Mouse (Mus musculus): Measurements from ENCODE around the gene Snai1. TPM values are rescaled to one million over a fixed set of nuclear protein-coding genes. Genes with fewer than 3 reads are reported as not detected.
A peak's percentile ranks its signal among the peaks of the same experiment; 100 is the strongest.

Snai1 gene
- polyA plus RNA-seq, 1 experiment from 2014 or later = 4.9 TPM

DNA sequence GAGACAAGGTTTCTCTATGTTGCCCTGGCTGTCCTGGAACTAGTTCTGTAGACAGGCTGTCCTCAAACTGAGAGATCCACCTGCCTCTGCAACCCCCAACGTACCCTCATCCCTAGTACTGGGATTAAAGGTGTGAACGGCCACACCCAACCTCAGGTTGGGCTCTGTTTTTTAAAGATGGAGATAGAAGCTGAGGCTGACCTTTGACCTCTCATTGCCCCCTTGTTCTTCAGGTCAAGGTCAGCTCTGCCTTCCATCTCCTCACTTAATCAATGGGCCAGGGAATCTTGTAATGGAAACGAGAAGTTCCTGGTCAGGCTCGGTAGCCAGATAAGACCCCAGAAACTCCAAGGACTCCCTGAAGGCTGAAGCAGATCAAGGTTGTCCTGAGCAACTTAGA, 7.5 kb upstream of the Snai1 start:
- H3K4me3 ChIP-seq = no peak overlapping the region
- no peaks in the 10 kb centered on the region for H3K36me3 ChIP-seq
- peaks cover 10% of the 10 kb centered on the region for H3K4me1 ChIP-seq
- H3K4me2 ChIP-seq = no peak overlapping the region
- H3K27me3 ChIP-seq (replicated peaks) = peaks cover 26% of the 10 kb centered on the region
- ATAC-seq = no peak
- H3K27ac ChIP-seq = no peak overlapping the region
- no peak overlapping the region for H3K9ac ChIP-seq
- WGBS (ENCODE audit: insufficient replicate concordance) = 66% methylated on average over 4 of the region's 4 CpGs
- no peaks in the 10 kb centered on the region for H3K9me3 ChIP-seq (replicated peaks)

DNA sequence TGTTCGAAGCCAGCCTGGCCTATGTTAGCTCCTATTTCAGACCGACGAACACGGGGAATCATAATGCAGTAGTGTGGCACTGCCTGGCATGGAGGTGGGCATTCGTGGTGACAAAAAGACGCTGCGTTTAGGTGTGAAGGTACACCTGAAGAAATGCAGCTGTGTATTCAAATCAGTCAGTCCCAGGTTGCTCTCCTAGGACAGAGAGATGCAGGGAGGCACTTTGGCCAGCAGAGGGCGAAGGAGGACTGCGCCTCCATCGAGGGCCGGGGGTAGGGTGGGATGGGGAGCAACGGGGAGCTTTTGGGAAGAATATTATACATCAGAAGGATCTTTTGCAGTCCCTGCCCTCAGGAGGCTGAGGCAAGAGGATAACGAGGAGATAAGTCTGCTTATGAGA, 5.9 kb upstream of the Snai1 start:
- no peak overlapping the region for H3K4me2 ChIP-seq

DNA sequence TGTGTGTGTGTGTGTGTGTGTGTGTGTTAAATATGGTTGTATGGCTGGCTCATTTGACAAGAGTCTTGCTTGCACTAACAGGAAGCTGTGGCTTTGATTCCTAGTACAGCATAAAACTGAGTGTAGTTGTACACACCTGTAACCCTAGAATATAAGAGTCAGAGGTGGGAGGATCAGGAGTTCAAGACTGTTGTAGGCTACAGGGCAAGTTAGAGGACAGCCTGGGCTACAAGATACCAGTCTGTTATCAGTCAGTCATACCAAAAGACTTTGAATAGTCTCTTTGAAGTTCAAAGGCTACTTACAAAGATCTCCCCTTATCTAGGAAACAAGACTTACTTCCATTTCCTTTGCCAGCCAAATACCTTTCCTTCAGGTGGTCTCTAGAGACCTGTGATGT, 4.1 kb upstream of the Snai1 start:
- ATAC-seq = no peak
- Histone ChIP-seq H3K27me3 (replicated peaks) (peaks cover 45% of the 10 kb centered on the region), H3K9ac (no peak overlapping the region), H3K4me2 (no peak overlapping the region), H3K27ac (no peak overlapping the region), H3K36me3 (no peaks in the 10 kb centered on the region), H3K4me3 (no peak overlapping the region), H3K9me3 (replicated peaks) (no peaks in the 10 kb centered on the region), H3K4me1 (peaks cover 24% of the 10 kb centered on the region)

More for the DNA sequence above, 5.9 kb upstream of the Snai1 start:
- no peaks in the 10 kb centered on the region for H3K9me3 ChIP-seq (replicated peaks)
- no peaks in the 10 kb centered on the region for H3K36me3 ChIP-seq
- H3K4me3 ChIP-seq = no peak overlapping the region
- no peak overlapping the region for H3K9ac ChIP-seq
- 20% methylated on average over 13 of the region's 13 CpGs for WGBS (ENCODE audit: insufficient replicate concordance)
- peaks cover 35% of the 10 kb centered on the region for H3K27me3 ChIP-seq (replicated peaks)
- no peak overlapping the region for H3K27ac ChIP-seq
- H3K4me1 ChIP-seq = peaks cover 18% of the 10 kb centered on the region
- no peak for ATAC-seq

DNA sequence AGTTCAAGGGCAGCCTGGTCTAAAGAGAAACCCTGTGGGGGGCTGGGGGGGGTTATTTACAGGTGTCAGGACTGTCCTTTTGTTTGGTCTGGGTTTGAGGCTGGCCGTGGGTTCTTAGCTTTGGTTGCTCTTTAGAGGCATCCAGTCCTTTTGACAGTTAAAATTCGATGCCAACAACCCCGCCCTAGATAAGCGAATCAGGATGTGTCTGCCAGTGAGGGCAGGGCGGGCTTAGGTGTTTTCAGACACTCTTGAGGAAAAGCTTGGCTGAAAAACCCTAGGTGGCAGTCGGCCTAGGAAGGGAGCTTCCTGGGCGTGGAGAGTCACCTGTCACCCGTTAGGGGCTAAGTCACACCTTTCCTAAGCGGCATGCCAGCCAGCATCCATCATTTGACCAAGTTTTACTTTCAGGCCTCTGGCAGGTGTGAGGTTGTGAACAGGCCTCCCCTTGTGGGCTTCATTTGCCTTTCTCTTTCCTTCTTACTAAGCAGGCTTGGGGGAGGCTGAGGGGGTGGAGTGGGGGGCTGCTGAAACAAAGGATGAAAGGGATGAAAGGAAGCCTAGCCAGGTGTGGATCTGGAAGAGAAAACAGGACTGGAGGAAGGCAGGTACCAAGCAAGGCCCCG, 1.6 kb upstream of the Snai1 start:
- no peaks in the 10 kb centered on the region for H3K9me3 ChIP-seq (replicated peaks)
- H3K4me3 ChIP-seq = no peak overlapping the region
- H3K4me2 ChIP-seq = no peak overlapping the region
- 23% methylated on average over 10 of the region's 10 CpGs for WGBS (ENCODE audit: insufficient replicate concordance)
- H3K27me3 ChIP-seq (replicated peaks) = peaks cover 71% of the 10 kb centered on the region
- no peak for ATAC-seq
- H3K27ac ChIP-seq = no peak overlapping the region
- no peak overlapping the region for H3K9ac ChIP-seq
- no peaks in the 10 kb centered on the region; the same call in 1 of the 2 replicates for H3K36me3 ChIP-seq
- peaks cover 33% of the 10 kb centered on the region for H3K4me1 ChIP-seq

DNA sequence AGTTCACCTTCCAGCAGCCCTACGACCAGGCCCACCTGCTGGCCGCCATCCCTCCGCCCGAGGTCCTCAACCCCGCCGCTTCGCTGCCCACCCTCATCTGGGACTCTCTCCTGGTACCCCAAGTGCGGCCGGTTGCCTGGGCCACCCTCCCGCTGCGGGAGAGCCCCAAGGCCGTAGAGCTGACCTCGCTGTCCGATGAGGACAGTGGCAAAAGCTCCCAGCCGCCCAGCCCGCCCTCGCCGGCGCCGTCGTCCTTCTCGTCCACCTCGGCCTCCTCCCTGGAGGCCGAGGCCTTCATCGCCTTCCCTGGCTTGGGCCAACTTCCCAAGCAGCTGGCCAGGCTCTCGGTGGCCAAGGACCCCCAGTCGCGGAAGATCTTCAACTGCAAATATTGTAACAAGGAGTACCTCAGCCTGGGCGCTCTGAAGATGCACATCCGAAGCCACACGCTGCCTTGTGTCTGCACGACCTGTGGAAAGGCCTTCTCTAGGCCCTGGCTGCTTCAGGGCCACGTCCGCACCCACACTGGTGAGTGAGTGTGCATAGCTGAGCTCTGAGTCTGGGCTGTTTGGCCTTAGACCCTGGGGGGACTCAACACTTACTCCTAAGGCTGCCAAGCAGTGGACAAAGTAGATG, 794 bp downstream of the Snai1 start:
- H3K9me3 ChIP-seq (replicated peaks) = no peaks in the 10 kb centered on the region
- H3K4me2 ChIP-seq = peak overlapping the region; percentile 70
- 33% methylated on average over 34 of the region's 34 CpGs for WGBS (ENCODE audit: insufficient replicate concordance)
- peaks cover 4% of the 10 kb centered on the region; the same call in 1 of the 2 replicates for H3K36me3 ChIP-seq
- H3K27me3 ChIP-seq (replicated peaks) = peaks cover 71% of the 10 kb centered on the region
- H3K4me3 ChIP-seq = peak overlapping the region; percentile 55
- H3K4me1 ChIP-seq = peaks cover 53% of the 10 kb centered on the region
- peak overlapping the region; percentile 56 for H3K9ac ChIP-seq
- H3K27ac ChIP-seq = no peak overlapping the region; the same call in 1 of the 2 replicates
- no peak for ATAC-seq

DNA sequence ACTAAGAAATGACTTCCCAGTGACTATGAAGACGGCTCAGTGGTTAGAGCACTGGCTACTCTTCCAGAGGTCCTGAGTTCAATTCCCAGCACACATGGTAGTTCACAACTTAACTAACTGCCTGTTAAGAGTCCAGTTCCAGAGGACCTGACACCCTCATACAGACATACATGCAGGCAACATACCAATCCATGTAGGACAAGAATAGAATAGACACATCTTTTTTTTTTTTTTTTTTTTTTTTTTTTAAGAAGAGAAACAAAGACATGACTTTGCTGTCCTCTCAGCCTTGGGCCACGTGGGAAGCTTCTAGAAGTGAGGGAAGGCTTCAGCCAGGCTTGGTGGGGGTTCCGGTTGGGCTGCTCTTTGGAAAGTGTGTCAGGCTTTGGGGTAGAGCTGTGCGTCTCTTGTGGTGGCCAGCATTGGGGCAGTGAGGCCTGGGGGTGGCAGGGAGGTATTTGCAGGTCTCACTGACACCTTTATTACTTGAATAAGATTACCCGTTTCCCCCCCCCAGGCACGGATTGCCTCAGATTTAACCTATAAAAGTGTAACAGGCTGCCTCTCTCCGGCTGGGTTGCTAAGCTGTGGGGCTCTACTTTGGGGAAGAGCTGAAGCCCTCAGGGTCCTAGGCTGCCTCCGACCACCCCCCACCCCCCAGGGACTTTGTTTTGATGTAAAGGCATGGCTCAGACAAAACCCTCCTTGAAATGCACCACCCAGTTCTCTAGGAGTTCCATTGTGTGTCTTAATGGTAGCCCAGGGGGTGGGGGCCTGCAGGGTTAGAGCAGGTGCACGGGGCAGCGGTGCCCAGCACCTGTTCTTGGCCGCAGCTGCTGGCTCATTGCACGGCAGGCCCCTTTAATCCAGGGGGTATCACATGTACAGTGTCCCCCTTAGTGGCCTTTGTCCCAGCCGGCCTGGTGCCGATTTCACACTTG, 1.8 kb downstream of the Snai1 start:
- Histone ChIP-seq H3K36me3 (peaks cover 4% of the 10 kb centered on the region; the same call in 1 of the 2 replicates), H3K4me1 (peaks cover 53% of the 10 kb centered on the region), H3K9ac (no peak overlapping the region), H3K27ac (no peak overlapping the region), H3K4me2 (peak overlapping the region; percentile 70), H3K9me3 (replicated peaks) (no peaks in the 10 kb centered on the region), H3K4me3 (peak overlapping the region; percentile 55), H3K27me3 (replicated peaks) (peaks cover 71% of the 10 kb centered on the region)
- WGBS (ENCODE audit: insufficient replicate concordance) = 44% methylated on average over 14 of the region's 14 CpGs
- ATAC-seq = no peak

DNA sequence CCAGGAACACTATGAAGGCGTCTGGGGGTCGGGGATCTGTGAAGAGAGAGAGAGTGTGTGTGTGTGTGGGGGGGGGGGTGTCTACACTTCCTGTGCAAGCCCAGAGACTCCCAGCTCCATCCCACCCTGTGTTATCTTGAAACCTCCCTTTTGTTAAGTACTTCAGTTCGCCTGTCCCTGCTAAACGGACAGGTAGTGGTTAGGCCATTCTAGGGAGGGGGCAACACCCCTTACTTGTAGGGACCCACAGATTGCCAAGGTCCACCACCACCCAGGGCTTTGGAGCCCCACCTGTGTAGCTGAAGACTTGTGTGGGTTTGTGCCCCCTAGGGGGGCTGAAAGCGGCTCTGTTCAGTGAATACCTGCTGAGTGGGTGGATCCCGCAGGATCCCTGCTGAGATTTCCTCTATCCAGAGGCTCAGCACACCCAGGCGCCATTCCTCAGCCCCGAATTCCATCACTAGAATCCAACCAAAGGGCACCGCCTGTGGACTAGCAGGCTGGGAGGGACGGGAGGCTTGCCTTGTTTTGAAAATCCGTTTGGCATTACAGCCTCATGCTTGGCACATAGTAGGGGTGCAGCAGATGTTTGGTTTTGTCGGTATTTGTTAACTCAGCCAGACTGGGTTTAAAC, 2.6 kb downstream of the Snai1 start:
- ATAC-seq = no peak
- H3K27me3 ChIP-seq (replicated peaks) = peaks cover 64% of the 10 kb centered on the region
- peaks cover 53% of the 10 kb centered on the region for H3K4me1 ChIP-seq
- peak overlapping the region; percentile 2; the same call in 1 of the 2 replicates for H3K4me3 ChIP-seq
- H3K9me3 ChIP-seq (replicated peaks) = no peaks in the 10 kb centered on the region
- peak overlapping the region; percentile 70 for H3K4me2 ChIP-seq
- no peak overlapping the region for H3K9ac ChIP-seq
- 32% methylated on average over 12 of the region's 12 CpGs for WGBS (ENCODE audit: insufficient replicate concordance)
- H3K36me3 ChIP-seq = peaks cover 4% of the 10 kb centered on the region; the same call in 1 of the 2 replicates
- H3K27ac ChIP-seq = no peak overlapping the region

DNA sequence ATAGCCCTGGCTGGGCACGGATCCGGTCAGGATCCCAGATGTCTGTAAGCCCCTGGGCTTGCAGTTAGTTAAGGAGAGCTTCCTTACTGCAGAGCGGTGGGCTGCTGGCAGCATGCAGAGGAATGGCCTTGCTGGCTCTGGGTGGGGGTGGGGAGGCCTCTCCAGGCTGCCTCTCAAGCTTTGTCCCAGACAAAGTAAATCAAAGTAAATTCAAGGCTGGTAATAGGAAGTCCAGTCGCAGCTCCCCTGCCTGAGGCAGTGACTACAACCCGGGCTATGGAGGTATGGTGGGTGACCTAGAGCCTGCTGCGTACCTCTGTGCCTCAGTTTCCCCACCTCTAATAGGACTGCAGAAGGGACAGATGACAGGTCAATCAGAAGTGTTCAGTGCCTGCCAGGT, 3.3 kb downstream of the Snai1 start:
- WGBS (ENCODE audit: insufficient replicate concordance) = 36% methylated on average over 6 of the region's 6 CpGs
- Histone ChIP-seq H3K4me1 (peaks cover 50% of the 10 kb centered on the region), H3K9me3 (replicated peaks) (no peaks in the 10 kb centered on the region), H3K36me3 (peaks cover 4% of the 10 kb centered on the region; the same call in 1 of the 2 replicates), H3K4me3 (0 out of 2 replicates have a peak overlapping the region, but pooled peaks have one; percentile 2), H3K9ac (no peak overlapping the region), H3K27ac (no peak overlapping the region), H3K27me3 (replicated peaks) (peaks cover 57% of the 10 kb centered on the region), H3K4me2 (peak overlapping the region; percentile 70; the same call in 1 of the 2 replicates)
- ATAC-seq = no peak

DNA sequence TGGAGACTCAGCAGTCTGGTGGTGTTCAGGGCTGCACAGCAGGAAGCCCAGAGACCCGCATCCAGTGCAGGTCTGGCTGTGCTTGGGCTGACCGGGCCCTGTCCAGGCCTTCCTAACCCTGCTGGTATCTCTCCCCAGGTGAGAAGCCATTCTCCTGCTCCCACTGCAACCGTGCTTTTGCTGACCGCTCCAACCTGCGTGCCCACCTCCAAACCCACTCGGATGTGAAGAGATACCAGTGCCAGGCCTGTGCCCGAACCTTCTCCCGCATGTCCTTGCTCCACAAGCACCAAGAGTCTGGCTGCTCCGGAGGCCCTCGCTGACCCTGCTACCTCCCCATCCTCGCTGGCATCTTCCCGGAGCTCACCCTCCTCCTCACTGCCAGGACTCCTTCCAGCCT, 3.8 kb downstream of the Snai1 start:
- 84% methylated on average over 12 of the region's 12 CpGs for WGBS (ENCODE audit: insufficient replicate concordance)
- H3K27me3 ChIP-seq (replicated peaks) = peaks cover 52% of the 10 kb centered on the region
- no peak for ATAC-seq
- no peak overlapping the region for H3K4me3 ChIP-seq
- no peak overlapping the region for H3K27ac ChIP-seq
- no peaks in the 10 kb centered on the region for H3K9me3 ChIP-seq (replicated peaks)
- peaks cover 48% of the 10 kb centered on the region for H3K4me1 ChIP-seq
- H3K4me2 ChIP-seq = no peak overlapping the region
- H3K9ac ChIP-seq = no peak overlapping the region
- H3K36me3 ChIP-seq = peaks cover 4% of the 10 kb centered on the region; the same call in 1 of the 2 replicates

DNA sequence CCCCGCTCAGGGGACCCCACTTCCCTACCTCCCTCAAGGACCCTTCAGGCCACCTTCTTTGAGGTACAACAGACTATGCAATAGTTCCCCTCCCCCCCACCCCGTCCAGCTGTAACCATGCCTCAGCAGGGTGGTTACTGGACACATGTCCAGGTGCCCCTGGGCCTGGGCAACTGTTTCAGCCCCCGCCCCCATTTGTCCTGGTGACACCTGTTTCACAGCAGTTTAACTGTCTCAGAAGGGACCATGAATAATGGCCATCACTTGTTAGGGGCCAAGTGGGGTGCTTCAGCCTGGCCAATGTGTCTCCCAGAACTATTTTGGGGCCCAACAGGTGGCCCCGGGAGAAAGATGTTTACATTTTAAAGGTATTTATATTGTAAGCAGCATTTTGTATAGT, 4.4 kb downstream of the Snai1 start:
- H3K27me3 ChIP-seq (replicated peaks) = peaks cover 46% of the 10 kb centered on the region
- H3K36me3 ChIP-seq = peaks cover 4% of the 10 kb centered on the region; the same call in 1 of the 2 replicates
- no peak overlapping the region for H3K27ac ChIP-seq
- H3K9me3 ChIP-seq (replicated peaks) = no peaks in the 10 kb centered on the region
- H3K9ac ChIP-seq = no peak overlapping the region
- peaks cover 43% of the 10 kb centered on the region for H3K4me1 ChIP-seq
- no peak for ATAC-seq
- H3K4me3 ChIP-seq = no peak overlapping the region
- no peak overlapping the region for H3K4me2 ChIP-seq
- WGBS (ENCODE audit: insufficient replicate concordance) = 61% methylated on average over 4 of the region's 4 CpGs

DNA sequence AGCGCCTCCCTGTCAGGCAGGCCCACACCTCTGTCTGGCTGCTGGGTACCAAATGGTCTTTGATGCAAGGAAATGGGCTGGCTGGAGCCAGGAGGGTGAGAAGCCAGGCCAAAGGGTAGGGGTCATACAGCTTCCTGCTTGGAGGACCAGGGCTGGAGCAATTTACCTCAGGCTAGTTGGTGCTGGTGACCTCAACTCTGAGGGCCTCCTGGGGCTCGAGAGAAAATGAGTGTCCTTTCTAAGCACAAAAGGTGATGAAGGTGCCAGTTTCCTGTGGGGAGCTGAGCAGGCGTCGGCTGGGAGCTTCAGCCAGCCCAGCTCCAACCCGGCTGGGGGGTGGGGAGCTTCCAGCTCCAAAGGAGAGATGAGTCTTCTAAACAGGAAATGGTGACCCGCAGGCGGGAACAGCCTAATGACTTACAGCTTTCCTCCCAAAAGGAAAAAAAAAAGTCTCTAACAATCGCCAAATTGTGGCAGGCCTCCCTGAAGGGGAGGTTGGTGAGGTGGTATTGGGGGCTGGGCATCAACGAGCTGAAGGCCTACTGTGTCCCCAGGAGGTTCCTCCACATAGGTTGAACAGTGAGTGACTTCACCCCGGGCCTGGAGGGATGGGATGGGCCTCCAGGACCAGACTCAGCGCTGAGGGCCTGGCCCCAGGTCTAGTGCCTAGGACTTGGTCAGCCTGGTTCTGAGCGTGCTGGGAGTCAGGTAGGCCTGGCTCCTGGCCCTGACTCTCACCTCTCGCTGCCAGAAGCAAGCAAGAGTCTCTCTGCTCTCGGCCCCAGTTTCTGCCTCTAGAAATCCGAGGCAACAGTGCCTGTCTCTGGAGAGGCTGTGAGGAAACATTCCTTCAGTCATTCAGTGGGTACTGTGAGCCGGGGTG, 5.4 kb downstream of the Snai1 start:
- Histone ChIP-seq H3K9ac (no peak overlapping the region), H3K27ac (peak overlapping the region; percentile 75), H3K4me3 (no peak overlapping the region), H3K36me3 (peaks cover 4% of the 10 kb centered on the region; the same call in 1 of the 2 replicates), H3K4me1 (peaks cover 34% of the 10 kb centered on the region), H3K27me3 (replicated peaks) (peaks cover 36% of the 10 kb centered on the region), H3K4me2 (no peak overlapping the region), H3K9me3 (replicated peaks) (no peaks in the 10 kb centered on the region)
- WGBS (ENCODE audit: insufficient replicate concordance) = 36% methylated on average over 16 of the region's 16 CpGs
- no peak for ATAC-seq
